Mouse (Mus musculus) cortical plate, adult 2 months (tissue): ENCODE measurements at regions not wholly inside any gene's neighbourhood (a gene's known extent, or its start where the extent isn't known, plus 50 kb on each side); places are given as distances from the start of the nearest gene placed in this dataset.

Experiments
- H3K27ac ChIP-seq: fragments of 200-500 bp; 2 replicates; pipeline ENCODE4 v1.5.1; 2012; ENCODE audit warnings: low read length, control low read depth, inconsistent platforms; ENCODE audit not compliant: insufficient read depth
- H3K4me1 ChIP-seq: fragments of 200-500 bp; 2 replicates; pipeline ENCODE4 v1.6.1; 2011; ENCODE audit warnings: low read length; ENCODE audit not compliant: control insufficient read depth, insufficient read depth
- H3K4me3 ChIP-seq: fragments of 200-500 bp; 2 replicates; pipeline ENCODE4 v1.5.1; 2011; ENCODE audit warnings: mild to moderate bottlenecking, low read length, control low read depth; ENCODE audit not compliant: insufficient read depth
- CTCF ChIP-seq: fragments of 200-500 bp; IDR thresholded peaks from 2 replicates; pipeline ENCODE4 v1.5.1; 2011; ENCODE audit warnings: mild to moderate bottlenecking, control low read depth, low read length; ENCODE audit not compliant: insufficient read depth; ENCODE audit errors: extremely low read depth
- POLR2A ChIP-seq: fragments of 200-500 bp; IDR thresholded peaks from 2 replicates; pipeline ENCODE4 v1.6.1; 2011; ENCODE audit warnings: mild to moderate bottlenecking, low read length, control low read depth; ENCODE audit not compliant: insufficient read depth; ENCODE audit errors: extremely low read depth

DNA sequence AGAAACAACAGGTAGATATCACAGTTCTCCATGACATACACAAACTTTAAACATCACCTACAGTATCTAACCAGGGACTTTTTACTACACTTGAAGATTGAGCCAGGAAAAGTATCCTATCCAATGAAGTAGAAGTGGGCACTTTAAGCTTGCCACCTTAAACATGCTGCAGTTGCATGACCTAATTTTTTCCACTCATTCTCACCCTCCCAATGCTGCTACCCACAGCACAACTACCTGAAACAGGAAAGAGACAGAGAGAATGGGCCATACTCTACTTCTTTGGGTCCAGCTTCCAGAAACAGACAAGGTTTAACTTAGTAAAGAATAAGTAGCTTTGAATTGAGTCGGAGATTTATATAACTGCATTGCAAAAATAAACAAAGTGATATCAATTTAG, 594.9 kb upstream of the Mpdz start:
- no peak for TF ChIP-seq CTCF
- TF ChIP-seq POLR2A, result no peak
- no peaks in the 10 kb centered on the region for H3K4me1 ChIP-seq
- no peak overlapping the region for H3K27ac ChIP-seq
- H3K4me3 ChIP-seq, result no peak overlapping the region

DNA sequence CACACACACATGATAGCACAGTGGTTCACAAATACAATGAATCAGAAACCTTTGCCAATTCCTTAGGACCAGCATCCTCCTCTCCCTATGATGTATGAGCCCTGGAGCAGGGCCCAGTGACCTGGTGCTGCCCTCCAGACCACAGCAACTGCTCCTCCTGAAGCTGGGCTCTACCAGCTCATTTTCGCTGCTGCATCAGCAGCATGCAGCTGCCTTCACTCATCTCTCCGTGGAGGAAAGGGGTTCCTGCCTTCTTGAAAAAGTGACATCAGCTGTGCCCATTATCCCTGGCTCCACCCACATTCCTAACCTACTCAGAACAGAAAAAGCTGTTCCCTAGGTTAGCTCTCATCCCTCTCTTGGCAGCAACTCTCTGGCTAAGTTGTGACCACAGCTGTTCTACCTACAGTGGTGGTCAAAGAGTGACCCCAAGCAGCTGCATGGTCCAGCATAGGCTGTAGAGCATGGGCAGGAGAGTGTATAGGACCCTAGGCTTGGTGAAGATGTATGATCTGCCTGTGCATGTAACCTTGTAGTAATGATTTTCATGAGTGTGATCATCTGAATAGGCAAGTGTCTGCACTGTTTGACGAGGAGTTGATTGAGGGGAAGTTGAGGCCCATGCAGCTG, 592.6 kb upstream of the Mpdz start:
- TF ChIP-seq POLR2A, result no peak
- Histone ChIP-seq H3K27ac (no peak overlapping the region), H3K4me3 (no peak overlapping the region), H3K4me1 (no peaks in the 10 kb centered on the region)

DNA sequence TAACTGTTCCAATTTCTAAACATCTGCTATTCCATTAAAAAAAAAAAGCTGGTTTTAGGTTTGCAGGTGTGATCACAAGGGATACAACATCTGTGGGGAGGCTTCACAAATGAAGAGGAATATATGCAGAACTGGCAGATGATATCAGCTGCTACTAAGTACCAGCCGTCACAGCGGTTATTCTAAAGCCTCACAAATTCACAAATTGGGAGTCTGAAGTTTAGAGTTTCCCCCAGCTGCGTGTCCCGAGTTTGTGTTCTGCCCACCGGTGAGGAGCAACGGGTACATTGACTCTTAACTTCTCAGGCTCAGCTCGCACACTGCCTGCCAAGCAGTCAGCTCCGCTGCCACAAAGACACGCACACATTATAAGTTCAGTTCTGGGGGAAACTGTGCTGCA, 586.6 kb upstream of the Mpdz start:
- H3K27ac ChIP-seq, result no peak overlapping the region
- H3K4me3 ChIP-seq, result no peak overlapping the region
- TF ChIP-seq CTCF (no peak), POLR2A (no peak)

DNA sequence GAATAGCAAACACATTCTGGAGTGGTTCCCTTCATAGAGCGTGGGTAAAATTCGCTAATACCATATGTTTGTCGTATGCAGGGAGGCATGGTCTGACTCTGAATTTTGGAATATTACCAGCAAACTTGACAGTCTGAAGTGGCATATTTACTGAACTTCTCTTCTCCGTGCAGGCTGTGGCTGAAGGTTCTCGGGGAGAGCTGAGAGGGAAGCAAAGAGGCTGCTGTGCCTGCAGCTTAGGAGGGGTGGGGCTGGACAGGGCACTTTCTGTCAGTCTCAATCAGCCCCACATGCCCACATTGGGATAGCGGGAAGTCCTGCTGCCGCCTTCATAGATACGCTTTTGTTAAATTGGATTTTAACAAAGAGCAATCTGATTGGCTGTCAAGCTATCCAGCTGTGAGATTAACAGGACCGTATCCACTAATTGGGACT, 584.8 kb upstream of the Mpdz start:
- no peak overlapping the region for H3K27ac ChIP-seq
- H3K4me3 ChIP-seq, result no peak overlapping the region
- H3K4me1 ChIP-seq, result peaks cover 3% of the 10 kb centered on the region; the same call in 1 of the 2 replicates
- TF ChIP-seq POLR2A (no peak), CTCF (no peak)

More for the DNA sequence above, 586.6 kb upstream of the Mpdz start:
- peaks cover 3% of the 10 kb centered on the region; the same call in 1 of the 2 replicates for H3K4me1 ChIP-seq

DNA sequence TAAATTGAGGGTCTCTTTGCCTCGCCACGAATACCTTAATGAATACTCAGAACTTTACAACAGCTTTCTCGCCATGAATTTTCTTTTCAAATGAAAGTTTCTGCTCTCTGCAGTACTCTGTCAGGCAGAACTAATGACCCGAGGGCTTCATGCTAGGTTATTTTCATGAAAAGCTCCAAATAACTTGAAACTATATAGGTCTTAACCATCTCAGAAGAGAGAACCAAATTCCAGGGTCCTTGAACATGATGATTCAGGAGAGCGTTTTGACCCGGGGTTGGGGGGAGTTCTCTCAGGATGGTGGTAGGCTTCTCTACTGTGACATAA, 558.8 kb upstream of the Mpdz start:
- Histone ChIP-seq H3K4me3 (no peak overlapping the region), H3K27ac (no peak overlapping the region), H3K4me1 (peaks cover 2% of the 10 kb centered on the region; the same call in 1 of the 2 replicates)
- TF ChIP-seq CTCF (no peak), POLR2A (no peak)

DNA sequence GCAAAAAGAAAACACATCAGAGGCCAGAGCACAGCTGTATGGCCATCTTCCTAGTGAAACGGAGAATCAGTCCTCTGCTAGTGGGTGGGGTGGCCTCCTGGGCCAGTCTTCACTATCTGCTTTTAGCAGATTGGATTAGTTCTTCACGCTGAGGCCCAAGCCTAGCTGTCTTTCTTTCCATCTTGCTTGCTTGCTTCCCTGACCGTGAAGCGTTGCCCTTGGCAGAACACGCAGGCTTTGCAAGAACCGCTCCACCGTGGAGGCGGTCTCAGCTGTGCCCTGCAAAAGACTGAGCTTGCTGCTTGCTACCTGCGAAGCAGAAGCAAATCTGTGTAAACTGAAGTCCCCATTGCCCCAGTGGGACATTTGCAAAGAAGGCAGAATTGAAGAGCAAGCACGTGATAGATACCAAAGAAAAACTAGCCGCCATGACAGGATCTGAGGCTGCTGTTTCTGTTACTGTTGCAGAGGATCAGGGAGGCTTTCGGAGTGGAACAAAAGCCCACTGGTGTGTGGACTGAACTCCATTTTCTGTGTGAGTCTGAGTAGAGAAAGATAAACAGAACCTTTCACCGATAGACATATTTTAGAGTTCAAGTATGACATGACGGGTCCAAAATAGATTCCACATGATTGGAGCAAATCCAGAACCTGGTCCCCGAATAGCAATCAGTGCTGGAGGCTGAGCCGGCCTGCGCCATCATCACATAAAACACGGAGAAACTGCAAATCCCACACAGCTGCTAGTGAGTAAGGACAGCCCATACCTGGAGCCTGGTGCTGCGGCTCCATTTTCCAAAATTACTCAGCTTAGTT, 558.2 kb upstream of the Mpdz start:
- TF ChIP-seq POLR2A (no peak), CTCF (no peak)
- Histone ChIP-seq H3K4me3 (no peak overlapping the region), H3K27ac (no peak overlapping the region), H3K4me1 (peaks cover 2% of the 10 kb centered on the region; the same call in 1 of the 2 replicates)

DNA sequence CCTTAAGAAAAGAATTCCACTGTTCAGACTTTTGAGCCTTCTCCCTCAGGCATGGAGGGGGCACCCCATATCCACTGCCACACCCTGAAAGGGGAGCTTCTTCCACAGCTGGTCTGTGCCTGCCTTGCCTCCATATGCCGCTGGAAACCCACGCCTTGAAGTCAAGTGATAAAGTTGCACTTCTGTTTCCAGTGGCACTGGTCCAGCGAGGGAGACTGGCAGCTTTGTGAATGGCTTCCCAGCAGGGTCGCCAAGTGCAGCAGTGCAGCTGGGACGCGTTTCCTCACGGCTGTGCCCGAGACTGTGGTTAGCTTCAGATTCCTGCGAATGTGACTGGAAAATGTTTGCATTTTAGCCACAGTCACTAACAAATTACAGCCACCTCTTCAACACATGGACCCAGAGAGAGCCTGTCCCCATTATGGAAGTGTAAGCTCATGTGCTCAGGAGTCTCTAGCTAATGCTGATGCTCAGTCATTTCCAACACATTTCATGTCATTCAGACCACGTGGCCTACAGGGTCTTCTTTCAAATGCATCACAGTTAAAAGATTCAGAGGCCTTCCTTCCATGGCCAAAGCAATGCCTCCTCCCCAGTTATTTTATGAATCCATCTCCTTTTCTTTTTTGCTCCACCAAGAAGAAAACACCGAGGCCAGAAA, 557.2 kb upstream of the Mpdz start:
- Histone ChIP-seq H3K4me1 (peaks cover 2% of the 10 kb centered on the region; the same call in 1 of the 2 replicates), H3K4me3 (no peak overlapping the region), H3K27ac (no peak overlapping the region)
- no peak for TF ChIP-seq POLR2A
- no peak for TF ChIP-seq CTCF

DNA sequence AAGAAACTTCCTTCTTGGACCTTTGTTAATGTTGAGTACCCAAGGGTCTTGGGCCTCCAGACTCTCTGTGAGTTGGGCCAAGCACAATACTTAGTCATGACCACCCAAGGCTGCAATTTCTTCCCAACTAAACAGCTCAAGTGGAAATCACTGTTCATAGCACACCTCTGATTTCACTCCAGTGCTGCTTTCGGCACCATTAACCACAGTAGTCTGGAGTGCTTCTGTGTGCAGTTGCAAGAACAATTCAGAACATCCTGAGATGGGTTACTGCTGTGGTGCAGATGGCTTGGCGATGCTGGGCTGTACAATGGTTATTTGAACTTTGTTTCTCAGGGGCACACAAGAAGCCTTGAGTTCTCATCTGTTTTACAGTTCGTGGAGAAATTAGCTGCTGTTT, 556.5 kb upstream of the Mpdz start:
- H3K4me3 ChIP-seq, result no peak overlapping the region
- peaks cover 2% of the 10 kb centered on the region; the same call in 1 of the 2 replicates for H3K4me1 ChIP-seq
- no peak for TF ChIP-seq CTCF
- H3K27ac ChIP-seq, result no peak overlapping the region

DNA sequence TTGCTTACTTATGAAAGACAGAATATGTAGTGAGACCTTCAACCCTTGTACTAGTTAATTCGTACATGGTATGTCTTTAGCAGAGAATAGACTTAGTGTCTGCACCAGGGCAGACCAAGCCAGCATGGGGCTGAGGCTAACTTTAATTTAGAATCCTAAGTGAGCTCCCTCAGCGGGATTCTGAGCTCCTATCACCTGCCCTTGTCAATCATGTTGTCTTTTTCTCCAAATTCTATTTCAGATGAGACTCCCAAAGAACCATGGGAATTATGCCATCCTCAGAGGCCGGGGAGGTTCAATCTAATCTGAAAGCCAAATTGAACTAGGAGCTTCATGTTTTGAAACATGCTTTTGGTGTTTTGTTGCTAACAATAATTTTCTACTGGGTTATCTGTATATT, 553.8 kb upstream of the Mpdz start:
- Histone ChIP-seq H3K4me3 (no peak overlapping the region), H3K4me1 (peaks cover 2% of the 10 kb centered on the region; the same call in 1 of the 2 replicates), H3K27ac (no peak overlapping the region)
- TF ChIP-seq CTCF (no peak), POLR2A (no peak)
